Mouse (Mus musculus) fibroblast of lung, adult 2 months (primary cell): ENCODE measurements at regions not wholly inside any gene's neighbourhood (a gene's known extent, or its start where the extent isn't known, plus 50 kb on each side); places are given as distances from the start of the nearest gene placed in this dataset.

ENCODE experiments used
- DNase-seq: peaks from one replicate; pipeline ENCODE4 v3.0.0-alpha.2; 2011; ENCODE audit warnings: low read depth

DNA sequence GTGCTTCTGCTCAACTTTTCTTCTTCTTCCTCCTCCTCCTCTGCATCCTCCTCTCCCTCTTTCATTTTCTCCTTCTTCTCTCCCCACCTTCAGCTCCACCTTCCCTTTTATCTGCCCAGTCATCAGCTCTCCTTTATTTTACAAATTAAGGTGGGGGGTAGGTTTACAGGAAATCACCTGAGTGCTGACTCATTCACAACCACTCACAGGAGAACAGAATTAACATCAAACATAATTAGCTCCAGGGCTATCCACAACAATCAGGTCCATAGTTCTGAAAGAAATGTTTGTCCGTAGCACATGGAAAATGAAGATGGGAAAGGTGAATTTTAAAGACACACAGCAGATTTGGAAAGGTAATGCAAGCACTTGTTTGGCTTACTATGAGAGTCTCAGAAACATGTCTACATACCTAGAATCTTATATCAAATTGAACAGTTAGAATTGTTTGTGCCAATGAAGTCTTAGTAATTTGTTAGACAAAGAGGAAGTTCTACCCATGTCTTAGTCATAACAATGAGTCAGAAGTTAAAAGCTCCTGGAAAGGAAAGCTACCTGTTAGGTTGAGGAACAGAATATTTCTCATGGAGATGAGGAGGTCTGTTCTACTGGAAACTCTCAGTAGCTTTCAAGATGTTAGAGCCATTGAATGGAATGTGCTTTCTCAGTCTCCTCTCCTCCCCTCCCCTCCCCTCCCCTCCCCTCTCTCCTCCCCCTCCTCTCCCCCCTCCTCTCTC is 108.8 kb upstream of the Tgfbr2 start:
- no peak for DNase-seq

DNA sequence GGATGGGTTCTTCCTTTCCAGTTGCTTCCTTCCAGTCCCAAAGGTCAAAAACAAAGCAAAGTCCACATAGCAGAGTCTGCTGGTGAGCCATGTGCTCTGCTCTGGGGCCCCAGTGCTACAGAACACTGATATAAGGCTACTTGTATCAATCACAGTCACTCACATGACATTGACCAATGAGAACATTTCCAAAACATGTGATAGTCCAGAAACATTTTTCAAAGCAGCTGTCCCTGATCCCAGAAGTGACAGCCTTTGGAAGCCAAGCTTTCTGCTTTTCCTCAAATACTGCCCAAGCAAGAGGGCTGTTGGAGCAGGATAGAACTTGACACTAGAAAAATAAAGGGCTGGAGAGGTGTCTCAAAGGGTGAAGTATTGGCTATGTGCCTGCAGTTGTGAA is 106.5 kb upstream of the Tgfbr2 start:
- no peak for DNase-seq

DNA sequence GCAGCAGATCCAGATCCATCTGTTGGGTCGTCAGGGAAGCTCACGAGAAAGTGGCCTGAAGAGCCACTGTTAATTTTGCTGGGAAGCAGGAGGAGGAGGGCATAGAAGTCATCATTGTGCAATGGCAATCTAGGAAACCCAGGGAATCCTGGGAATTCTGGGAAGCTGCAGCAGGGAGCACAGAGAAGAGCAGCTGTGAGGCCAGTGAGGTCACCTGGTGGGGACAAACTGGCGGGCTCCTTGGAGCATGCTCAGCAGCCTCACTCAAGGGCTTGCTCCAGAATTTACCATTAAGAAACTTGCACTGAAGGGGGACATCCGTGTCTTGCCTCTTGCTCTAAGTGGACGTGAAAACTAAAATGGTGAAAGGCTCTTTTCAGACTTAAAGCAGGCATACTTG is 105.0 kb upstream of the Tgfbr2 start:
- DNase-seq: no peak

DNA sequence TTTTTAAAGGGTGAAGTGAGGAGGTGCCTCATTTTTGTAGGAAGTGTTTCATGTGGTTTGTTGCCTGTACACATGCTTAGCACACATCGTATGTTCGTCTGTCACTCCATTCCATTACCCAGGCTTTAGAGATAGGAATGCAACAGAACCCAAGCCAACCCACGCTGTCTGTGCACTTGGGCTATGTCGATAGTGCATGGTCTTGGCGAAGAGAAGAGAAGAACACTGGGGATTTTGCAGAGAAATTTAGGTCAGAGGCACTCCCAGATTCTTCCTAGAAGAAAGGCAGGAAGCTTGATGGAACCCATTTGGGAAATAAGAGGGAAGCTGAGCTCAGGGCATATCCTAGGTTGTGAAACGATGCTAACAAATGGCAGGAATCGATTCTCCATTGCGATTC is 103.7 kb upstream of the Tgfbr2 start:
- no peak for DNase-seq

DNA sequence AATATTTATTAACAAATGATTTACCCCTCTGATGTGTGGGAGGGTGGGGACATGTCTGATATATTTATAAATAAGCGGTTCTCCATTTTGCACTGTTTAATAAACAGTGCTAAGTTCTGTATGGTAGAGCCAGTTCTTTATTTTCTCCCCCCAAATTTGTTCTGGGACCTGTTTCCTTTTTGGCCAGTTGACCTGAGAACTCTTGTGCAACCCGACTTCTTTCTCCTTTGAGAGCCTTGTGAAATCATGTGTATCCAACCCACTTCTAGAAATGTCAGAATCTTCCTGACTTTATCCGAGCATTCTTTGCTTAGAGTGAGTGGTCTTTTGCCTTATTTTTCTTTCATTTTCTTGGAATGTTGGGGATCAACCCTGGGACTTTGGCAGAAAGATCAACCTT is 102.6 kb upstream of the Tgfbr2 start:
- DNase-seq: no peak

DNA sequence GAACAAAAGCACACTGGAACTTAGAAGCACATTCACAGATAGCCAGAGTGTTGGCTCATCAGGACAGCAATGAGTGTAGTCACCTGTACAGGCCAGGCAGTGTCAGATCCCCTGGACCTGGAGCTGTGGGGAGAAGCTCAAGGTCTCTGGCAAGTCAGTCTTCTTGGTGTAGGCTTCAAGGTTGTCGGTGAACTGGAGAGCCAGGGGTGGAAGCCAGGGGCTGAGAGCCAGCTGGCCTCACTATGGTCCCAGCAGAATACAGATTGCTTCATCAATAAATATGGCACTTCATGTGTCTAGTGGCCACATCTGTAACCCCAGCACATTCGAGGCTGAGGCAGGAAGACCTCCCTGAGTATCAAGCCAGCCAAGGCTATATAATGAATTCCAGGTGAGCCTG is 101.0 kb upstream of the Tgfbr2 start:
- DNase-seq: no peak

DNA sequence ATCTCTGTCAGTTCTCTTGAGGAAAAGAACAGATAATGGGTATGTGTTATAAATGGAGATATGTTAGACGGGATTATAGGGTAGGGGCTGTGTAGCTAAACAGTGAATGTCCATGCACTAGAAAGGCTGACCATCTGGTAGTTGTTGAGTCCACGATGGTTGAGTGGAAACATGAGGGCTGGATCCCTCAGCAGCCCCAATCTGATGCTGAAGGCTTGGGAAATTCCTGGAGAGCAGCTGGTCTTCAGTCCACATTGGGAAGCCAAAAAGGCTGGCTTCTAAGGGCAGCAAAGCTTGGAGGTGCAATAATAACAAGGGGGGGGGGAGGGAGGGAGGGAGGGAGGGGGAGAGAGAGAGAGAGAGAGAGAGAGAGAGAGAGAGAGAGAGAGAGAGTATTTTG is 97.3 kb upstream of the Tgfbr2 start:
- DNase-seq: no peak

DNA sequence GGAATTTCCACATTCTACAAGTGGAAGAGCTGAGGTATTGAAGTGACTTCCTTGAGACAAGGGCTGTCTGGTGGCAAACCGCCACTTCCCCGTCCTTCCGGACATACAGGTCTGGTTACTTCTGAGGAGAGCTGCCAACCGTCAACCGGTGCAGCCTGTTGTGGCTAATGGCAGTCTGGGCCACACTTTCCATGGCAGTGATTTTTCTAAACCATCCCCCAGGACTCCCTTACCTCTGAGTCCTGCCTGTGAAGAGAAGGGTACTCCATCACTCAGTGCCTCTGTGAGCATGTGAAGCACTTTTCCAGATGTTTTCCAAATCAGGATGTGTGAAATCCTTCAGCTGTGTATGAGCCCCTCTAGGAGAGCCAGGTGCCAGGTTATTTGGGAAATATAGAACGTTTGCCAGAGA is 95.3 kb upstream of the Tgfbr2 start:
- no peak for DNase-seq

DNA sequence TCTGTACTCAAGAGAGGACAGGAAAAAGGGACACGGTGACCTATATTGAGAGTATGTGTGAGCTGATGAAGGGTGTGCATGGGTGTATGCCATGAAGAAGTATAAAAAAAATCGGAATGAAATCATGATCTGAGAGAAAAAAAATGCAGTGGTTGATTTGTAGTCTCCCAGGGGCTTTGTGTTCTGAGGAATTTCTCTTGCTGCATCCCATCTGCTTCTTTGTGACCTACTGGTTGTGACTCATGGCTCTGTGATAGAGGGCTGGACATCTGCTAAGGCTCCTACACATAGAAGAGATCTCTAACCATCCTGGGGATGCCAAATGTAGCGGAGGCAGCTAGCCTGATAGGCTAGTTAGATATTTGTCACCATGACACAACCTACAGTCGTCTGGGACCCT is 92.3 kb upstream of the Tgfbr2 start:
- no peak for DNase-seq

DNA sequence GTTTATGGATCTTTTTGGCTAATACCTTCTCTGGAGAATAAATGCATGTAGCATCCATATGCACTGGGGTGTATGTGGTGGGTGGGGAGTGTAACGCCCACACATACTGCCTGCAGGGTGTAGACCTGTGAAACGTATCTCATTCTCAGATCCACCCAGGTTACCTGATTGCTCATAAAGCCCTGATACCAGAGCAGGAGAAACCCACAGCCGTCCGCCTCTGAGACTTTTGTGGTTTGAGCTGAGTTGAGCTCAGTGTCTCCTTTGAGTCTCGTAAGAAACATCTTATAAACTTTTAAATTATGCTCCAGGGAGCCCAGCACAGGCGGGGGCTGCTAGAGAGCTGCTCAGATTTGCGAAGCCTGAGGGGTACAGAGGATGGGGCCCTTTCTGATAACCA is 88.7 kb upstream of the Tgfbr2 start:
- no peak for DNase-seq

DNA sequence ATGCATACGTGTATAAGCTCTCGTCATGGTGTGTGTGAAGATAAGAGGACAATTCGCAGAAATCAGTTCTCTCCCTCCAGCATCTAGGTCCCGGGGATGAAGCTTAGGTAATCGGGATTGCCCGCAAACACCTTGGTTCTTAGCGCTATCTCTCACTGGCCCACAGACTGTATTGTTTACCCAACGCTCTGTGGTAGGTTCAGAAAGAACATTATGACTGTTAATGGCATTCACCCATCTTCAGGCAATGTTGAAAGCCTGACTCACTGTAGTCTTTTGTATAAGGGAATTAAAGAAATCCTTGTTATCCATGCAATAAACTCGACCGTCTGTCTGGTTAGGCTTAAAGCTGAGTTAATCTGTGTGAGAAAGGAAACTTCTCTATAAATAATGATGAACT is 84.4 kb upstream of the Tgfbr2 start:
- no peak for DNase-seq

DNA sequence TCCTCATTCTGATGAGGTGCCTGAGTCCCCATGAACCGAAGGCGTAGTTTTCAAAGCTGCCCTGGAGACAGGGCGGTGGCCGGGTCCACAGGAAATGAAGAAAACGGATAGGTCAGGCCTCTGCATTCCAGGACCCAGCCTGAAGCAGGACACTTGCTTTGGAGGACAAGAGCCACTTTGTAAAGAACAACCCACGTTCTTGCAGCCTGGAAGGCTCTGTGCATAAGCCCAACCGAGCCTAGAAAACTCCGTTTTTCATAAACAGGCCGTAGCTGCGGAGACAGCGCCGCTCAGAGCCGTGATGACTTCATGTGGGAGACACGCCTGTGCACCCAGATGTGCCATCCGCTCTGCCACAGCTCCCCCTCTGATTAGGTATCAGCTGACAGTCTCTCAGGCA is 78.4 kb upstream of the Tgfbr2 start:
- no peak for DNase-seq

DNA sequence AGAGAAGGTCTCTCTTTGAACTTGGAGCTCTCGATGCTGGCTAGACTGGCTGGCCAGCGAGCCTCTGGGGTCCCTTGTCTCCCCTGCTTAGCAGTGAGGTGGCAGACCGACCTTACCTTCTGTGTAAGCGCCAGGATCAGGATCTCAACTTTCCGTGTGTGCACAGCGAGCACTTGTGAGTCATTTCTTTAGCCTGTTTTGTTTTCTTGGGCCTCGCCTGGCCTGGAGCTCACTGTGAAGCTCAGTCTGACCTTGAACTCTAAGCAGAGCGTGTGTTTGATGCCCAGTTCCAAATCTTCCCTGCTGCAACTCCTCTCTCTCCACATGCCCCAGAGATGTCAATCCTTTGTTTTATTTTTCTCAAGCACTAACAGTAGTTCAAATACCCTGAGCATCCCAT is 77.6 kb upstream of the Tgfbr2 start:
- DNase-seq: no peak

DNA sequence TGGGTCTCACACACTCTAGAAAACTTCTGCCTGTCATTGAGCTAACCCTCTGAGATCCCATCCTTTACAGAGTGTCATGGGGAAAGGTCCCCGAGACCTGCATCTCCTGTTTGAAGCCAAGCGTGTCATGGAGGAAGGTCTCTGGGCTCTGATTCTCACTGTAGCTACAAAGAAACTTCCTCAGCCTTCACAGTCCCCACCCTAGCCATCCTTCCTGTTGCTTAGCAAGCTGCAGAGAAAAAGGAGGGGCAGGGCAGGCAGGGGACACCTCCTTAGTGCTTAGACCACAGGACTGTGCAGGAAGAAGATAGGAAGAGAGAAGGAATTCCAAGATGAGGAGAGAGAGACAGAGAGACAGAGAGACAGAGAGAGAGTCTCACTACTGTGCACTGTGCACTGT is 74.6 kb upstream of the Tgfbr2 start:
- no peak for DNase-seq

DNA sequence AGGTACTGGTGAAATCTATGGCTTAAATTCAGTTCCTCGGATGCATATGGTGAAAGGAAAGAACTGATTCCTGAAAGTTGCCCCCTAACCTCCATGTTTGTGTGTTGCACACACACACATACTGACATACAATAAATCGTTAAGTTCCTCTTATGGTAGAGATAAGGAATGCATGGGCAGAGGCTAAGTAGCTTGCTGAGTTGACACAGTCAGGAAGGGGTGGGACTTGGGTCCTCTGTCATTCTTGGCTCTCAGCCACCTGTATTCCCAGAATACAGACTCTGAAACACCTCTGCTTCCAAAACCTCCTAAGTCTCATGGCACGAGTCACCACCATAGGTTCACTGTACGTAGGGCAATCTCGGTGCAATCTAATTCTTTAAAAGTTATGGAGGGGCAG is 70.0 kb upstream of the Tgfbr2 start:
- DNase-seq: no peak

DNA sequence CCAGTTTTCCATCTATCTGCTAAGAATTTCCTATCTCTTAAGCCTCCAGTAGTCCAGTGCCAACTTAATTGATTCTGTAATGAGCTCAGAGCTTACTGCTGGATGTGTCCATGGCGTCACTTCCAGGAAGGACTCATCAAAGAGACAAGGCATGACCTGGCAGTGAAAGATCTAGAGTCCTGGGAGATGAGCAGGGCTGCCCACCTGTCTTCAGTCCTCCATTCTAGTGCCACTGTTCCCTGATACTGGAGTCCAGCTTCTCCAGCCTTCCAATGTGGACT is 69.4 kb upstream of the Tgfbr2 start:
- DNase-seq: no peak

DNA sequence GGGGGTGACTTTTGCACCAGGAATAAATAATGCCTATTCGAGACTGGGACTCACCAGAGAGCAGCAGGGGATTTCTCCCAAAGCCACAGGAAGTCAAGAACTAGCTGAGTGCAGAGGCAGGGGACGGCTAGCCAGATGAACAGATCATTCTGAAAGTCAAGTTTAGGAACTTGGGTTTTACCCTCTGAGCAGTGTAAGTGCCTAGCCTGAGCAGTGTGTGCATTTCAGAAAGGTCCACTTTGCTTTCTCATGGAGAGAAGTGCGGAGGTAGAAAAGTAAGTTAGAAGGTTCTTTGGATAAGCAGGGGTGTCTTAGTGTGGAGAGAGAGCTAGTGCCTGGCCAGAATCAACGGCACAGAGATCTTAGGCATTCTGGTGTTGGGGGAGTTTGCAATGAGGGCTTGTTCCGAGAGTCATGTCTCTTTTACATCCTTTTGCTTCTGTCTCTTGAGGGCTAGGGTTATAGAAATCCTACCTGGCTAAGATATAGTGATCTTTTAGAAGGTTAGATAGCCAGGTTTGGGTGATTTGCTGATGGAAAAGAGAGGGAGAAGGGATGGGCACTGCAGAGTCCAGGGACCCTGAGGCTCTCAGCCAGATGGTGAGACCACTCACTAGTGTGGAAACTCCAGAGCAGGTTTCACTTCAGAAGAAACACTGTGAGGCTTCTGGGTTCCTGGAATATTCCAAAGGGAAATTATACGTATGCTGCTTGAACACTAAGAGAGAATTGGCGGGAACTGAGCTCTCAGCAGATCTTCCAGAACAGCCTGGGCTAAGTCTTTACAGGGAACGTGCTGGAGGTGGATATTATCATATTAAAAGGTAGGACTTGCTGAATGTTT is 68.8 kb upstream of the Tgfbr2 start:
- no peak for DNase-seq

DNA sequence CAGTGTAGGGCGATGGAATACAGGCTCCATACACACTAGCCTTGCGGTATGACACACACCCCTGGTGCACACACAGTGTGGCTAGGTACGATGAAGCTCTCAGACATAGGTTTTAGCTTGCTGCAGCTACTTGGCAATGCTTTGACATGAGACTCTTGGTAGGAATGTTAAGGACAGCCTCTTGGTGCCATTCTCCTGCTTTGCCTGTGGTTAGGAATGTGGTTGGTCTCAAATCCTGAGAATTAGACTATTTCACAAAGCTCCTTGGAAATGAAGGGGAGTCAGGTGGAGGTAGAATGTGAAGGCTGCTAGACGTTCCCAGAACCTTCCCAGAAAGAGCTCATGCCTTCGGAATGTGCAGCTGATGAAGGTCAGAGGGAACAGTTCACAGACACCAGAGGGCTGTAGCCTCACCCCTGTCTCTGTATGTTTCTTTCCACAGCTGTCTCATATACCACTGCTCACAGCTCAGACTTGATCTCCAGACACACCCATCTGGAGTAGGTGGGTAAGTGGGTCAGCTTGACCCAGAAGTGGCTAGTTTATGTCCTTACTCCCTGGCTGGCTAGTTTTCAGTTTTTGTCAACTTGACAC is 66.9 kb upstream of the Tgfbr2 start:
- DNase-seq: peak; percentile 79

DNA sequence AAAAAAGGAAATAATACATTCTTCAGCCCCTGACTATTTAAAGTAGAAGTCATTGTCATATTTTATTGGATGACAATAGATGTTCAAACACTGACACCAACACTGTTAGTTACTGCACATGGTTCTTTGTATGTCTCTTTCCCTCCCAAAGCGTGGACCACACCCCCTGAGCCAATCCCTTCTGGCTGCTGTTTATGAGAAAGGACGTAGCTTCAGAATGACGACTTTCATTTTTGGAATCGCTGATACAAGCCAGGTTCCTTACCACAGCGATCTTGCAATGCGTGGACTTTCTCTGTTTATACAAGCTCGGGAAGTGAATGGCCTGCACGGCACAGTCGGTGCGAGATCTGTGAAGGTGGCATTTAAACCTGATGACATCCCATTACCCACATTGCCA is 66.1 kb upstream of the Tgfbr2 start:
- DNase-seq: no peak

DNA sequence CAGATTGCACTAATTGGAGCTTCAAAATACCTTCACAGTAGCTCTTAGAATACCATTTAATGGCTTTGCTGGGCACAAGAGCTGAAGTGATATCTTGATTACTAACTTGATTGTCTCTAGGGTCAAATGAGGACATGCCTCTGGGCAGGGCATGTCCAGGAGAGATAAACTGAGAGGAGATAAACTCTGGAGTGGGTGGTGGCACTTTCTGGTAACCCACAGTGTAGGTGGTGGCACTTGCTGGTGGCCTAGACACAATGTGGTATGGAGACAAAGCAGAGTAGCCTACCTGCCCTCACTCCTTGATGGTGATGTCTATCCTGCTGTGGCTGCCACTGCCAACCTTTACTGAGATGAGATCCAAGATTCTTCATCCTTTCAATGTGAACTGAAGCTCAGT is 61.7 kb upstream of the Tgfbr2 start:
- no peak for DNase-seq

DNA sequence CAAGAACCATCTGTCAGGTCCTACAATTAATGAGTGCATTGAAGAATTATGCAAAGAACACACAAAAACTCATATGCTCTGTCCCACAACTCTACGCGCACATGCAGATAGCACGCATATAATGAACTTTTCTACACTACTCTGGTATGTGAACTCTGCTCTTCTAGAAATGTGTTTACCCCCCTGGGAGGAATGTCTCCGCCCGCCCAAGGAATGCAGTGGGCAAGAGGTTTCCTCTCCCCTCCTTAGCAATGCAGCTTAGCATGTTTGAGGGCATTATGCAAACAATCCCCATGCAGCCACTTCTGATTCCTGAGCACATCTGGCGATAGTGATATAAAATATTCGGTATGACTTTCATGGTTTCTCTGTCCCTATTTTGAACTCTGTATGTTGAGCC is 59.0 kb upstream of the Tgfbr2 start:
- no peak for DNase-seq

DNA sequence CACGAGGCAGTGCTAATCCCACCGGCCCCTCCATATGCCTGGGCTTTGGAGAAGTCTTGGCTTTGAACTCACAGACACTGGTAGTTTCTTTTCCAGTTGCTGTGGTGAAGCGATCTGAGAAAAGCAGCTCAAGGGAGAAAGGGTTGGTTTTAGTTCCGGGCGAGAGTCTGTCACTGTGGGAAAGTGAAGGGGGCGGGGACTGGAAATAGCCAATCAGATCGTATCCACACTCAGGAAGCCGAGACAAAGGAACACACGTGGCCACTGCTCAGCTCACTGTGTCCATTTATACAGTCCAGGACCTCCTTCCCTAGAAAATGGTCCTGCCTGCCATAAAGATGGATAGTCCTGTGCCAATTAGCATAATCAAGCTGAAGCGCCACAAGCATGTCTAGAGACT is 57.2 kb upstream of the Tgfbr2 start:
- no peak for DNase-seq
